Mouse (Mus musculus) kidney, adult 9 months (tissue): ENCODE results near the gene Tram2.
A peak's percentile ranks its signal among the peaks of the same experiment; 100 is the strongest.

ENCODE experiments used
- DNase-seq: peaks from one replicate; pipeline ENCODE4 v3.0.0; 2022

The Tram2 gene

GRCm38 (mm10) chr1:21079217-21079773, at the start of gene Tram2:
TSS of gene Tram2 (minus strand) at chr1:21079229.
- DNase-seq: peak; percentile 92

- peak; percentile 14 for DNase-seq
Observed at GRCm38 (mm10) chr1:21124713-21125336, 45.8 kb upstream of the Tram2 start.

GRCm38 (mm10) chr1:21103784-21104183, 24.8 kb upstream of the Tram2 start:
- DNase-seq: no peak

GRCm38 (mm10) chr1:21101221-21102006, 22.4 kb upstream of the Tram2 start:
- peak; percentile 78 for DNase-seq

GRCm38 (mm10) chr1:21100726-21101125, 21.7 kb upstream of the Tram2 start:
- no peak for DNase-seq

GRCm38 (mm10) chr1:21097001-21097989, 18.3 kb upstream of the Tram2 start:
- DNase-seq: no peak

GRCm38 (mm10) chr1:21094644-21095215, 15.7 kb upstream of the Tram2 start:
- no peak for DNase-seq

- no peak for DNase-seq
Observed at GRCm38 (mm10) chr1:21089661-21090117, 10.7 kb upstream of the Tram2 start.

GRCm38 (mm10) chr1:21086291-21086690, 7.3 kb upstream of the Tram2 start:
- DNase-seq: no peak

GRCm38 (mm10) chr1:21084661-21085060, 5.6 kb upstream of the Tram2 start:
- no peak for DNase-seq

- peak; percentile 18 for DNase-seq
Observed at GRCm38 (mm10) chr1:21080362-21080761, 1.3 kb upstream of the Tram2 start.

- DNase-seq: no peak
Observed at GRCm38 (mm10) chr1:21078481-21079214, 381 bp downstream of the Tram2 start.

GRCm38 (mm10) chr1:21077619-21078018, 1.4 kb downstream of the Tram2 start:
- DNase-seq: no peak

GRCm38 (mm10) chr1:21077191-21077590, 1.8 kb downstream of the Tram2 start:
- DNase-seq: peak; percentile 72

- DNase-seq: peak; percentile 17
Observed at GRCm38 (mm10) chr1:21075986-21076495, 3.0 kb downstream of the Tram2 start.

- DNase-seq: peak; percentile 22
Observed at GRCm38 (mm10) chr1:21074231-21074630, 4.8 kb downstream of the Tram2 start.

GRCm38 (mm10) chr1:21072875-21073444, 6.1 kb downstream of the Tram2 start:
- DNase-seq: peak; percentile 70

- DNase-seq: peak; percentile 51
Observed at GRCm38 (mm10) chr1:21070658-21071057, 8.4 kb downstream of the Tram2 start.

GRCm38 (mm10) chr1:21069830-21070522, 9.1 kb downstream of the Tram2 start:
- no peak for DNase-seq

GRCm38 (mm10) chr1:21068491-21068890, 10.5 kb downstream of the Tram2 start:
- no peak for DNase-seq
